Mouse (Mus musculus) liver (tissue): ENCODE results near the gene Gm5737.
A peak's percentile ranks its signal among the peaks of the same experiment; 100 is the strongest.

Source experiments
- DNase-seq: peaks from one replicate; pipeline ENCODE4 v3.0.0-alpha.2; 2020; ENCODE audit warnings: mixed read lengths

The Gm5737 gene

DNA sequence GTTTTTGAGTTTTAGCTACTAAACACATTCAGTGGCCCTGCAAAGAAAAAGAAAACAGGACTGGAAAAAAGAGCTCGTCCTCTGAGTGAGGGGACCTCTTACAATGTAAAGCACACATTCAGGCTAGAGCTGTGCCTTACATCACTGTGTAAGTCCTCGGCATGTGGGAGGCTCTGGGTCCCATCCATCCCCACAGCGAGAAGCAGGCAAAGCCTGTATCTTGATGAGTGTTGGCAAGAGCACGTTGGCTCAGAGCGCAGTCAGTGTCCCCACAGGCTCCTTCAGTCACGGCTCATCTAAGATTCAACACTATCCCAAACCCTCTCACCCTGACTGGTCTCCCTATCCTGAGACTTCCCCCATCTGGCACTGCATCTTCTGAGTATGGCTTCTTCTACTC is 66.1 kb downstream of the Gm5737 start:
- DNase-seq, result no peak

DNA sequence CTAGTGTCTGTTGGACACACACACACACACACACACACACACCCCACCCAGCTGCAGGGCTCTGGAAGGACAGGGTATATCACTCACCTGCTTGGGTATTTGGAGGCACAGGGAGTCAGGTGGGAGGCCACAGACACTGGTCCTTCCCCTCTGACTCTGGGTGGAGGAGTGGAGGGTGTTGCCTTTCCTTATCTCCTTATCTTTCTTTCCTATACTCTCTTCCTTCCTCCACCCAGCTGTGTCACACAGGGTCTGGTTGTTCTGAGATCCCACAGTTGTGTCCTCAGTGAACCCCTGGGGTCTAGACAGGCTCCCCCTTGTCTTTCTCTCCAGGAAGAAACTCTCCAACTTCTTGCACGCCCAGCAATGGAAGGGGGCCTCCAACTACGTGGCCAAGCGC is 67.8 kb downstream of the Gm5737 start:
- DNase-seq, result peak; percentile 78

DNA sequence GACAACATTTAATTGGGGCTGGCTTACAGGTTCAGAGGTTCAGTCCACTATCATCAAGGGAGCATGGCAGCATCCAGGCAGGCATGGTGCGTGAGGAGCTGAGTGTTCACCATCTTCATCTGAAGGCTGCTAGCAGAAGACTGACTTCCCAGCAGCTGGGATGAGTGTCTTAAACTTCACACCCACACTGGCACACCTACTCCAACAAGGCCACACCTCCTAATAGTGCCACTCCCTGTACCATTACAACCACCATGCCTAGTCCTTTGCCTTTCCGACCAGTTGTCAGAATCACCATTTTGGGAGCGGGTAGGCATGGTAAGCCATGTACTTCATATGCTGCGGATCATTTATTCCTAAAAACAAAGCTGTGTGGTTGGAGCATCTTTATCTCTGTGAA is 68.6 kb downstream of the Gm5737 start:
- peak; percentile 66 for DNase-seq
